Mouse (Mus musculus) megakaryocyte progenitor cell, adult 5-6 weeks (primary cell): ENCODE results near the gene Akap5. TPM values are rescaled to one million over a fixed set of nuclear protein-coding genes. Genes with fewer than 3 reads are reported as not detected.
A peak's percentile ranks its signal among the peaks of the same experiment; 100 is the strongest.

Experiments used
- ATAC-seq: replicated peaks from 2 replicates; pipeline ENCODE4 v1.8.0; 2016; ENCODE audit warnings: mild to moderate bottlenecking, moderate TSS enrichment, inconsistent platforms; ENCODE audit not compliant: poor library complexity
- total RNA-seq, 2 experiments: library from RNA; stranded (forward) in 1 of 2; stranded (reverse) in 1 of 2; fragments of 157-497, 149-512 nt in 1 of 2; fragments of 200-1000 nt in 1 of 2; gene quantifications; 2 replicates each; pipeline versions ENCODE4 v1.2.3 to v1.2.4; 2015 to 2017

The Akap5 gene
- total RNA-seq, 2 experiments from 2014 or later, result 0.25 to 0.35 TPM

- no peak for ATAC-seq
Observed at GRCm38 (mm10) chr12:76367096-76367995, 42.7 kb downstream of the Akap5 start.

DNA sequence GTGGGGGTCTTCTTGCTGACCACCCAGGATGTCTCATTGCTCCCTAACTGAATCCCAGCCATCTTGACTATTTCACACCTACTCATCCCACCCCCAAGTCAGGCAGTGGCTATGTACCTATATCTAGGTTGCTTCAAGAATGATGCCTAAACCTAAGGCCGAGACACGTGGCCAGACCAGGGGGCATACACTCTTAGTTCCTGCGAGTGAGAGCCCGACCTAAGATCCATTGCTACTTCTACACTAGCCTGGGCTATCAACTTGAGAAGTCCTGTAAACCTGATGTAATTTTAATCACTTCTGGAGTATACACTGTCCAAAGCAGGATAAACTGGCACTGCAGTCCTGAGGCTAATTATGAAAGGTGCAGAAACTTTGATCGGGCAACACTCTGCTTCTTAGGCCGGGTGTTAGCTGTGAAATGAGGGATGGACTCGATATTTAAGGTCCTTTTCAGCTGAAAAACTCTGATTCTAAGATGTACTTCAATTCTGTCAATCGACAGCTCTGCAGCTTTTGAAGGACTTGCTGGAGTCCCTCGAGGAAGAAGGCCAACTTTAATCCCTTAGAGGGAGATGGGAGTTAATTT, 43.6 kb downstream of the Akap5 start:
- ATAC-seq, result no peak

- 0 out of 2 replicates have a peak, but pooled peaks have one; percentile 3 for ATAC-seq
Observed at GRCm38 (mm10) chr12:76368790-76369205, 44.1 kb downstream of the Akap5 start.

GRCm38 (mm10) chr12:76369206-76369977, 44.7 kb downstream of the Akap5 start, which contains the start of gene Zbtb25:
Gene Zbtb25, minus strand, starts transcription at chr12:76369602.
- peak; percentile 33 for ATAC-seq

- peak; percentile 33 for ATAC-seq
Observed at GRCm38 (mm10) chr12:76369978-76370830, 45.5 kb downstream of the Akap5 start, which contains the start of gene Zbtb1. Gene Zbtb1, plus strand, starts transcription at chr12:76370266.

- ATAC-seq, result peak; percentile 26
Observed at GRCm38 (mm10) chr12:76370831-76371571, 46.3 kb downstream of the Akap5 start.

- ATAC-seq, result no peak
Observed at GRCm38 (mm10) chr12:76372046-76372445, 47.4 kb downstream of the Akap5 start.

DNA sequence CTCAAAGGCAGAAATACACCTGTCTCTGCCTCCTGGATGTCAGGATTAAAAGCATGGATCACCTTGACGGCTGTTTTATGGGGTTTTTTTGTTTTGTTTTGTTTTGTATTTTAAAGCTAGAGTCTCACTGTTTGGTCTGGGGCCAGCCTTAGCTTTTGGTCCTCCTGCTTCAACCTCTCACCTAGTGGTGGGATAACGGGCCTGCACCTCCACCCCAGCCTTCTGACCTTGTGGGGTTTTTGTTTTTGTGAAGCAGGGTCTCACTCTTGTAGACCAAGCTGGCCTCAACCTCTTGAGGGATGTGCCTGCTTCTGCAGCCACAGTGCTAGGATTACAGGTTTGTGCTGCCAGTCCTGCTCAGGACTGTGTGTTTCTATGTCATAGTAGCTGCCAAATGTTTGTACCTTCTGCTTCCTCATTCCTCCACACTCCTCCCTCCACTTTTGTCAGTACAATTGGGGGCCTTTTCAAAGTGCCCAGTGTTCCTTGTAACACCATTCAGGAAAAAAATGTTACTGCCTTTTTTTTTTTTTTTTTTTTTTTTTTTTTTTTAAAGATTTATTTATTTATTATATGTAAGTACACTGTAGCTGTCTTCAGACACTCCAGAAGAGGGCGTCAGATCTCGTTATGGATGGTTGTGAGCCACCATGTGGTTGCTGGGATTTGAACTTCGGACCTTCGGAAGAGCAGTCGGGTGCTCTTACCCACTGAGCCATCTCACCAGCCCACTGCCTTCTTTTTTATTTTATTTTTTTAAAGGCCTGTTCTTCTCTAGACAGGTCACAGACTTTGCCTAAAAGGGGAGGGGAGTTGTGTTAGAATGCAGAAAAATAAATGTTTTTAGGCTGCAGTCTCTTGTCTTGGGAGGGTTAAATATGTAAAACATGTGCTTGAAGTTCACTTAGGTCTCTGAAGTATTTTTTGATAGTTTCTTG, 48.5 kb downstream of the Akap5 start:
- ATAC-seq, result no peak

- ATAC-seq, result no peak
Observed at GRCm38 (mm10) chr12:76373991-76374390, 49.3 kb downstream of the Akap5 start.

DNA sequence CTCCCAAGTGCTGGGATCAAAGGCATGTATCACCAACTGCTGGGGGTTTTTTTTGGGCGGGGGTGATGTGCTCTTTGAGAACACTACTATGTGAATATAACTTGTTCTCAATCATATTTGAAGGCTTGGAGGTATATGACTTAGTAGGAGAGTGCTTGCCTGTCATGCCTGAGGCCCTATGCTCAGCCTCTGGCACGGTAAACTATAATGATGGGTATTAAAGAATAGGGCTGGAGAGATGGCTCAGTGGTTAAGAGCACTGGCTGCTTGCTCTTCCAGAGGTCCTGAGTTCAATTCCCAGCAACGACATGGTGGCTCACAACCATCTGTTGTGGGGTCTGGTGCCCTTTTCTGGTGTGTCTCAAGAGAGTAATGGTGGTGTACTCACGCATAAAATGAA, 50.2 kb downstream of the Akap5 start:
- no peak for ATAC-seq

- peak; percentile 49 for ATAC-seq
Observed at GRCm38 (mm10) chr12:76375506-76375905, 50.8 kb downstream of the Akap5 start.

GRCm38 (mm10) chr12:76376649-76377048, 52.0 kb downstream of the Akap5 start:
- ATAC-seq, result peak; percentile 68

GRCm38 (mm10) chr12:76377059-76377458, 52.4 kb downstream of the Akap5 start:
- peak; percentile 51 for ATAC-seq

DNA sequence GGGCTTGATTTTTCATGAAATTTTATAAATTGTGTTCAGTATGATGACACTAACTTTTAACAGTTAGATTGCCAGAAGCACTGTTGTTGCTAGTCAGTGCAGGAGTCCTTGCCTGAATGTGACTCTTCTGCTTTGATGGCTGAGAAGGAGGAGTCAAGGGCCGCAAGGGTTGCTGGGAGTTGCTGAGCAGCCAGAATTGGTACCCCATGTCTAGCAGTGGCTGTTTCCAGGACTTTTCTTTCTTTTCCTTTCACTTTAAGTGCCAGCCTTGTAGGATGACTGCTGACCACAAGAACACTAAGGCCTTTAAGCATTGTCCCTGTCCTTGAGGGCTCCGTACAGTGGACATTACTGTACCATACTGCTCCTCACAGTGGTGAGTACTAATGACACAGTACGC, 53.0 kb downstream of the Akap5 start:
- ATAC-seq, result no peak

- ATAC-seq, result no peak
Observed at GRCm38 (mm10) chr12:76378556-76378955, 53.9 kb downstream of the Akap5 start.

- ATAC-seq, result no peak
Observed at GRCm38 (mm10) chr12:76380151-76380550, 55.5 kb downstream of the Akap5 start.
